Mouse (Mus musculus): ENCODE measurements around the gene Gm7075. TPM values are rescaled to one million over a fixed set of nuclear protein-coding genes. Genes with fewer than 3 reads are reported as not detected.

Gm7075 gene
- total RNA-seq, 2 experiments from 2014 or later: not detected

GRCm38 (mm10) chr10:63431221-63431736, 9.7 kb upstream of the Gm7075 start:
- DNase-seq (ENCODE audit: extremely low spot score in 1 of 2, low spot score in 2 of 2): no peak
- H3K27ac ChIP-seq: no peak overlapping the region
- no peak overlapping the region for H3K4me3 ChIP-seq
- intact Hi-C loops (cut with DNase I): no loop called here
- TF ChIP-seq CTCF (IDR thresholded peaks at IDR 0.05): no peak

DNA sequence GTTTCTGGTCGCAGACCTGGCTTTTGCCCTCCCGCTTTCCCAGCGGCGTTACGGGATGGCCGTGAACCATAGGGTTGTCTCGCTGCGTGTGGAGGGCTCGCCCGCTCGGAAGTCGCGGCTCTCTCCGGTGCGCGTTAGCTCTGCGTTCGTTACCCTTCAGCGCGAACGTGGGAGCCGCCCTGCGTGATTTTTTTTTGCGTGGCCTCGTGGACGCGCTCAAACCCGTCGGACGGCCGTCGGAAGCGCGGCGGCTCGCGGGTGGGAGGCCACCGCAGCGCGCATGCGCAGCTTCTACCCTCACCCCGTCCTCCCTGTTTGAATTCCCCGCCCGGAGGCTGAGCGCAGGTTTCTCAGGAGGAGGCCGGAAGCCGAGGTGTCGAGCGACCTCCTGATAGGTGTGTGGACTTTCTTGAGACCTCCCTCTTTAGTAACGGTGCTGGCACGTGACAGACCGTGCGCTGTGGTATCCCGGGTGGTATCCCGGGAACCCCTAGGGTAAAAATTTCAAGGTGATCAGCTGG, 8.3 kb upstream of the Gm7075 start, which contains the start of gene Ctnna3:
Gene Ctnna3, plus strand, starts transcription at position 314 of the 521 bp plus-strand sequence.
- Histone ChIP-seq H3K4me3 (peak within 1 kb of the TSS; percentile 93), H3K27ac (peak within 1 kb of the TSS; percentile 58)
- intact Hi-C loops (cut with DNase I): loop anchor here (2.0 to 10.0 kb wide), 4 partner anchors 47 to 655 kb away; partner anchors contain the start of gene Dnajc12
- DNase-seq (ENCODE audit: extremely low spot score in 1 of 2, low spot score in 2 of 2): peak; percentile 81 to 89
- TF ChIP-seq CTCF (IDR thresholded peaks at IDR 0.05): no peak

DNA sequence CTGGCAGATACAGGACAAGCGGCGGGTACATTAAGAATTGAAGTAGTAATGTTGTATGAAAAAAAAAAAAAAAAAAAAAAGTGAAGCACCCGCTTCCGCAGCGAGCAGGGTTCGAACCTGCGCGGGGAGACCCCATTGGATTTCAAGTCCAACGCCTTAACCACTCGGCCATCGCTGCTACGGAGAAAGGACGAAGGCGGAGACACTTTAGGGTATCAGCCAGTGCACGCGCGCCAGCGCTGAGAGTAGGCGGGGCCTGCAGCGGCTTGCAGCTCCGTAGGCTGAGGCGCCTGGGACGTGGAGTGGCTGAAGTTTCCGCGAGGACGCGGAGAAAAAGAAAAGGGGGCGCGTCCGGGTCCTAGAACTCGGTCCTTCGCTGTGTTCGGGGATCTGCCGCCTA, 7.8 kb upstream of the Gm7075 start:
- DNase-seq (ENCODE audit: extremely low spot score in 1 of 2, low spot score in 2 of 2): peak; percentile 98 to 100
- intact Hi-C loops (cut with DNase I): loop anchor here (2.0 to 10.0 kb wide), 4 partner anchors 47 to 655 kb away; partner anchors contain the start of gene Dnajc12
- Histone ChIP-seq H3K27ac (peak overlapping the region; percentile 58), H3K4me3 (peak overlapping the region; percentile 93)
- TF ChIP-seq CTCF (IDR thresholded peaks at IDR 0.05): no peak

- DNase-seq (ENCODE audit: extremely low spot score in 1 of 2, low spot score in 2 of 2): no peak
- H3K27ac ChIP-seq: no peak overlapping the region
- no peak for TF ChIP-seq CTCF (IDR thresholded peaks at IDR 0.05)
- peak overlapping the region; percentile 93 for H3K4me3 ChIP-seq
- intact Hi-C loops (cut with DNase I): loop anchor here (2.0 to 10.0 kb wide), 4 partner anchors 46 to 656 kb away; partner anchors contain the start of gene Dnajc12
Observed at GRCm38 (mm10) chr10:63429023-63429340, 7.4 kb upstream of the Gm7075 start.

DNA sequence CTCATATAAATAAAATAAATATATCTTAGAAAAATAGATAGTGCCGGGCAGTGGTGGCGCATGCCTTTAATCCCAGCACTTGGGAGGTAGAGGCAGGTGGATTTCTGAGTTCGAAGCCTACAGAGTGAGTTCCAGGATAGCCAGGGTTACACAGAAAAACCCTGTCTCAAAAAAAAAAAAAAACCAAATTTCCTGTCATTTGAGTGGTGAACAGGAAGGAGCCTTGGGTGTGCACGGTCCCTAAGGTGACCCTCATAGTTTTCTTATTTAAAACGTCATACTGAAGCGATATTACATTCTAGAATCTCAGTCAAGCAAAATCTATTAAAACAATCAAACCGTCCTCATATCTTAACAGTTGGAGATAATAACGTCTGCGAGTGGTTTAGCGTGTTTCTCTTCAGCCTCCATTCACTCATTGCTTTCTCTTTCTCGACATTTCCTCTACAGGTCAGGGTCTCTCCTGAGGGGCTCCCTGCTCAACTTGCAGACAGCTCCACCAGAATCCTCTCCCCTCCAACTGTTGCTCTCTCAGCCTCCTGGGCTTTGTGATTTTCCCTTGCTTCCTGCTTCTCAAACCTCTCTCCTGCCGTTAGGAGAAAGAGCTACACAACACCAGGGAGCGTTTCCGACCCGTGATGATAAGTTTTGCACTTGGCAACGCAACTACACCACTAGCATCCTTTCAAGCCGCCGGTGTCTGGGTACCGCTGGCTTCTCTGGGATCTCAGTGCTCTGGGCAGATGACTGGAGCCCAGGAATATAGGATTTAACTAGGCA, 6.8 kb upstream of the Gm7075 start:
- intact Hi-C loops (cut with DNase I): loop anchor here (2.0 to 10.0 kb wide), 4 partner anchors 46 to 656 kb away; partner anchors contain the start of gene Dnajc12
- DNase-seq (ENCODE audit: extremely low spot score in 1 of 2, low spot score in 2 of 2): peak; percentile 31 to 36
- no peak overlapping the region for H3K27ac ChIP-seq

DNA sequence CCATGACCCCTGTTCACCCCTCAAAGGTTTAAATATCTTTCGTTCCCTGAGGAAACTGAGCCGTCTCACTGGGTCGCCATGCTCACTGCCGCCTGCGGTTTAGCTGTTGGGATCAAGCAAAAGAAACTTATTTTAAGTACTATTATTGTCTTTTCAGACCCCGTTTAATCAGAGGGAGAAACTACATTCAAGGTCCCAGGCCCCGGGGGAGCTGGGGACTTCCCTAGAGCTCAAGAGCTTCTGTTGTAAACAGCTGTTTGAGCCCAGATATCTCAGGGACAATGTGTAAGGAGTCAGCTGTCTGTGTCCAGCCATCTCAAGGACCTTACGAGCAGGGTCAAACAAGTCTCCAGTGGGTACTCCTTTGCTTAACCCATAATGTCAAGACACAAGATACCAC, 5.6 kb upstream of the Gm7075 start:
- intact Hi-C loops (cut with DNase I): loop anchor here (5.0 to 10.0 kb wide), 2 partner anchors 50 to 658 kb away; no protein-coding TSS in a partner anchor
- Histone ChIP-seq H3K27ac (no peak overlapping the region), H3K4me3 (no peak overlapping the region)
- no peak for DNase-seq (ENCODE audit: extremely low spot score in 1 of 2, low spot score in 2 of 2)
- no peak for TF ChIP-seq CTCF (IDR thresholded peaks at IDR 0.05)

More for the DNA sequence above, 6.8 kb upstream of the Gm7075 start:
- no peak for TF ChIP-seq CTCF (IDR thresholded peaks at IDR 0.05)
- peak overlapping the region; percentile 93 for H3K4me3 ChIP-seq

DNA sequence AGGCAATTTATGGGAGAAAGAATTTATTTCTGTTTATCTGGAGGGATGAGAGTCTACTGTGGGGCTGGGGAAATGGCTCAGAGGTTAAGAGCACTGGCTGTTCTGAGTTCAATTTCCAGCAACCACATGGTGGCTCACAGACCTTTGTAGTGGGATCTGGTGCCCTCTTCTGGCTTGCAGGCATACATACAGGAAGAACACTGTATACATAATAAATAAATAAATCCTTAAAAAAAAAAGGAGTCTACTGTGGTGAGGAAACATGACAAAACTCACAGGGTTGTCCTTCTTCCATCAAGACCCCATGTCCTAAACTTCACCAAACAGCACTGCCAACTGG, 2.9 kb upstream of the Gm7075 start:
- no peak overlapping the region for H3K27ac ChIP-seq
- no peak overlapping the region for H3K4me3 ChIP-seq
- TF ChIP-seq CTCF (IDR thresholded peaks at IDR 0.05): peak; percentile 62
- intact Hi-C loops (cut with DNase I): loop anchor here (10.0 kb wide), 1 partner anchor 660 kb away; no protein-coding TSS in a partner anchor
- DNase-seq (ENCODE audit: extremely low spot score in 1 of 2, low spot score in 2 of 2): no peak

- intact Hi-C loops (cut with DNase I): loop anchor here (10.0 kb wide), 1 partner anchor 661 kb away; no protein-coding TSS in a partner anchor
- H3K27ac ChIP-seq: no peak overlapping the region
- no peak for DNase-seq (ENCODE audit: extremely low spot score in 1 of 2, low spot score in 2 of 2)
- H3K4me3 ChIP-seq: no peak overlapping the region
- no peak for TF ChIP-seq CTCF (IDR thresholded peaks at IDR 0.05)
Observed at GRCm38 (mm10) chr10:63423591-63424474, 2.2 kb upstream of the Gm7075 start.

DNA sequence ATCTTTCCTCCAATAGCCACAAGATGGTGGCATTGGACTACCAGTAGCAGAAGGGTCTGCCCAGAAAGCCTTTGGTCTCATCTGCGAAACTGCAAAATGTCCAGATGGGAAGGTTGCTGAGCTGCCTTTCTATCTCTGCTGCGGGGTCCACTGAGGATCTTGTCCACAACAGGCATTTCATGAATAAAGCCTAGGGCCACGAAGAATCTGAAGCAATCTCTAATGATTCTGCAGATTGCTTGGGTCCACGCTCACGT, 1.1 kb upstream of the Gm7075 start:
- no peak for TF ChIP-seq CTCF (IDR thresholded peaks at IDR 0.05)
- no peak for DNase-seq (ENCODE audit: extremely low spot score in 1 of 2, low spot score in 2 of 2)
- Histone ChIP-seq H3K27ac (no peak overlapping the region), H3K4me3 (no peak overlapping the region)
- intact Hi-C loops (cut with DNase I): loop anchor here (10.0 kb wide), 1 partner anchor 662 kb away; no protein-coding TSS in a partner anchor

- DNase-seq (ENCODE audit: extremely low spot score in 1 of 2, low spot score in 2 of 2): no peak
- intact Hi-C loops (cut with DNase I): no loop called here
- Histone ChIP-seq H3K4me3 (no peak overlapping the region), H3K27ac (no peak overlapping the region)
- no peak for TF ChIP-seq CTCF (IDR thresholded peaks at IDR 0.05)
Observed at GRCm38 (mm10) chr10:63417061-63417460, 4.5 kb downstream of the Gm7075 start.

- intact Hi-C loops (cut with DNase I): no loop called here
- Histone ChIP-seq H3K27ac (no peak overlapping the region), H3K4me3 (no peak overlapping the region)
- no peak for DNase-seq (ENCODE audit: extremely low spot score in 1 of 2, low spot score in 2 of 2)
- TF ChIP-seq CTCF (IDR thresholded peaks at IDR 0.05): no peak
Observed at GRCm38 (mm10) chr10:63415850-63416249, 5.7 kb downstream of the Gm7075 start.
